In the genomic region with DNA sequence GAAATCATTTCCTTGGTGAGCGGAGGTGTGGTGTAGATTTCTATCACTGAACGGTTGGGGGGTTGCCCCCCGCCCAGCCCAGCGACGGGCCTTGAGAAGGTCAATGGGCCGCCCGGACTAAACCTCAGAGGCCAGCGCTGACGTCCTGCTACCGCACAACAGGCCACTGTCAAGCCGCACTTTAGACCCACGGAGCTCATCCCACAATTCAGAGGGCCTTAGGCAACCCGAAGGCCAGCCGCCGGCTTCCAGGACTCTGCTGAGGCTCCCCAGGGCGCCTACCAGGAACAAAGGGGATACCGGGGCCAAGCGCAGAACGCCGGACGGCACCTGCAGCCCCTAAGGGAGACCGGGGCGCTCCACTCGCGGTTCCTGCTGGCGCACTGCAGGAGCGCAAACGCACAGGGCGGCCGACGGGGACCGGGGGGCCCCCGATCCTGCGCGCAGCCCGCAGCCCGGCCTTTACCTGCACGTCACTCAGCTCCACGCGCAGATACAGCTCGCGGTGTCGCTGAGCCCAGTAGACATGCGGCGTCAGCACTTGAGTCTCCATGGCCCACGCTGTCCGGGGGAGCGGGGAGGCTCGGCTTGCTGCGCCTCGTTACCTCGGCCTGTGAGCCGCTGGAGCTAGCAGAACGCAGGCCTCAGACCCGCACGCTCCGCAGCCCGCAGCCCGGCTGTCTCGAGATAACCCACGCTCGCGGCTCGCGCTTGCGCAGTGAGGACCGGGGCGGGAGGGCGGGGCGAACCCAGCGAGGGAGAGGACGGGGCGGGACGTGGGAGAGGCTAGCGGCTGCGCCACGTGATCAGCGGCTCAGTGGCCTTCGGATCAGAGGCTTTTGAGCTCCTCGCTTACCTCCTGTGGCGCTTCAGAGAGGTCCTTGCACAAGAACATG, we compare ENCODE assay signal across 8 mouse cellular contexts. TPM values are rescaled to one million over a fixed set of nuclear protein-coding genes. Genes with fewer than 3 reads are reported as not detected.
A peak's percentile ranks its signal among the peaks of the same experiment; 100 is the strongest.
DNase-seq lines count a peak whose midpoint lies in the region; ATAC-seq and TF ChIP-seq lines count a peak whose summit lies in the region.

A gene (minus strand): TSS at position 703 of the 896 bp plus-strand sequence.

- peak within 1 kb of the TSS; percentile 99 for H3K9ac ChIP-seq in forebrain, embryonic 14.5 days (ENCODE audit: low read length)
- peak within 1 kb of the TSS; percentile 95 for H3K9ac ChIP-seq in liver, embryonic 15.5 days
- H3K9ac ChIP-seq in neural tube, embryonic 12.5 days: peak within 1 kb of the TSS; percentile 97
- peak within 1 kb of the TSS; percentile 91 for H3K9ac ChIP-seq in stomach, postnatal 0 days (ENCODE audit: low read length)

- no peak for TF ChIP-seq EP300 in stomach, postnatal 0 days (optimal IDR thresholded peaks at IDR 0.05)

- no peaks in the 10 kb centered on the region for H3K27me3 ChIP-seq in forebrain, embryonic 14.5 days (replicated peaks; ENCODE audit: control insufficient read depth, insufficient read depth, low read length)
- no peaks in the 10 kb centered on the region for H3K27me3 ChIP-seq in liver, embryonic 15.5 days
- H3K27me3 ChIP-seq in neural tube, embryonic 12.5 days (replicated peaks): no peaks in the 10 kb centered on the region
- H3K27me3 ChIP-seq in stomach, postnatal 0 days (ENCODE audit: control insufficient read depth, insufficient read depth, low read length): no peaks in the 10 kb centered on the region

- peak within 1 kb of the TSS; percentile 88 for H3K27ac ChIP-seq in forebrain, embryonic 14.5 days (ENCODE audit: low read depth, low read length)
- H3K27ac ChIP-seq in liver, embryonic 15.5 days (replicated peaks): peak within 1 kb of the TSS; percentile 87
- H3K27ac ChIP-seq in neural tube, embryonic 12.5 days: peak within 1 kb of the TSS; percentile 51
- peak within 1 kb of the TSS; percentile 88 for H3K27ac ChIP-seq in stomach, postnatal 0 days (replicated peaks)

- peak within 1 kb of the TSS; percentile 100 for H3K4me3 ChIP-seq in forebrain, embryonic 14.5 days (ENCODE audit: low read depth, low read length)
- peak within 1 kb of the TSS; percentile 96 for H3K4me3 ChIP-seq in liver, embryonic 15.5 days (replicated peaks)
- H3K4me3 ChIP-seq in neural tube, embryonic 12.5 days: peak within 1 kb of the TSS; percentile 95
- H3K4me3 ChIP-seq in stomach, postnatal 0 days (ENCODE audit: low read depth, low read length): peak within 1 kb of the TSS; percentile 96

- peak; percentile 93 for DNase-seq in ES-CJ7 (ENCODE audit: low read depth, low spot score)
- peak; percentile 86 for DNase-seq in cerebellum, adult 11 months
- DNase-seq in forebrain, embryonic 14.5 days (ENCODE audit: low spot score): peak; percentile 96
- DNase-seq in heart, postnatal 10 days: peak; percentile 90 to 91
- DNase-seq in kidney, postnatal 4 days: peak; percentile 92 to 95
- peak; percentile 96 for DNase-seq in stomach, postnatal 0 days (ENCODE audit: low spot score)

- H3K4me2 ChIP-seq in forebrain, embryonic 14.5 days (ENCODE audit: low read length): peak within 1 kb of the TSS; percentile 63
- H3K4me2 ChIP-seq in liver, embryonic 15.5 days: peak within 1 kb of the TSS; percentile 96
- peak within 1 kb of the TSS; percentile 83 for H3K4me2 ChIP-seq in neural tube, embryonic 12.5 days (replicated peaks)
- H3K4me2 ChIP-seq in stomach, postnatal 0 days (replicated peaks; ENCODE audit: low read depth): peak within 1 kb of the TSS; percentile 95

- no peaks in the 10 kb centered on the region for H3K36me3 ChIP-seq in forebrain, embryonic 14.5 days (ENCODE audit: control insufficient read depth, insufficient read depth, low read length)
- no peaks in the 10 kb centered on the region for H3K36me3 ChIP-seq in liver, embryonic 15.5 days (replicated peaks)
- no peaks in the 10 kb centered on the region for H3K36me3 ChIP-seq in neural tube, embryonic 12.5 days
- H3K36me3 ChIP-seq in stomach, postnatal 0 days (ENCODE audit: control insufficient read depth, insufficient read depth, low read length): no peaks in the 10 kb centered on the region

- peaks cover 38% of the 10 kb centered on the region for H3K4me1 ChIP-seq in forebrain, embryonic 14.5 days (ENCODE audit: control insufficient read depth, insufficient read depth, low read length)
- H3K4me1 ChIP-seq in liver, embryonic 15.5 days (replicated peaks): peaks cover 63% of the 10 kb centered on the region
- H3K4me1 ChIP-seq in neural tube, embryonic 12.5 days: peaks cover 39% of the 10 kb centered on the region
- H3K4me1 ChIP-seq in stomach, postnatal 0 days (replicated peaks; ENCODE audit: control insufficient read depth, insufficient read depth): 0 out of 2 replicates have a peak, but pooled peaks cover 5% of the 10 kb centered on the region

- no peaks in the 10 kb centered on the region for H3K9me3 ChIP-seq in forebrain, embryonic 14.5 days (replicated peaks; ENCODE audit: control insufficient read depth, low read length)
- no peaks in the 10 kb centered on the region for H3K9me3 ChIP-seq in liver, embryonic 15.5 days (replicated peaks)
- no peaks in the 10 kb centered on the region for H3K9me3 ChIP-seq in neural tube, embryonic 12.5 days
- no peaks in the 10 kb centered on the region for H3K9me3 ChIP-seq in stomach, postnatal 0 days (ENCODE audit: control insufficient read depth, low read length)

- TF ChIP-seq CTCF in stomach, postnatal 0 days (IDR thresholded peaks at IDR 0.05; ENCODE audit: low read depth): no peak; the same call in 1 of the 2 replicates

- intact Hi-C loops in heart, postnatal 10 days (cut with DNase I): no loop called here

- under 1% methylated on average over 80 of the region's 81 CpGs for WGBS in forebrain, embryonic 14.5 days
- WGBS in liver, embryonic 15.5 days (ENCODE audit: insufficient replicate concordance): under 1% methylated on average over 81 of the region's 81 CpGs
- WGBS in neural tube, embryonic 12.5 days: under 1% methylated on average over 81 of the region's 81 CpGs
- under 1% methylated on average over 81 of the region's 81 CpGs for WGBS in stomach, postnatal 0 days

- ATAC-seq in forebrain, embryonic 14.5 days: peak; percentile 95
- peak; percentile 89 for ATAC-seq in liver, embryonic 15.5 days (ENCODE audit: insufficient read depth)
- peak; percentile 93 for ATAC-seq in neural tube, embryonic 12.5 days (ENCODE audit: low FRiP score, low read depth)
- ATAC-seq in stomach, postnatal 0 days (ENCODE audit: low FRiP score, low TSS enrichment): peak; percentile 88

RNA-seq across cellular contexts. Expression of the gene that starts here (rescaled TPM):
- 67.4 and 86.3 TPM in 2 replicates for polyA plus RNA-seq in forebrain, embryonic 14.5 days (2014; fragmentation: Nextera tagmentation; extraction: Ambion mirVana)
- 10 to 100 TPM; 19.3 to 22.2 TPM for total RNA-seq in heart, postnatal 10 days (2021)
- 51.2 and 56.1 TPM in 2 replicates for polyA plus RNA-seq in liver, embryonic 15.5 days (2015; fragmentation: Nextera tagmentation; extraction: Ambion mirVana)
- 165 and 166 TPM in 2 replicates for polyA plus RNA-seq in neural tube, embryonic 12.5 days (2016; fragmentation: Nextera tagmentation; extraction: Ambion mirVana)
- polyA plus RNA-seq in stomach, postnatal 0 days (2015; fragmentation: Nextera tagmentation; extraction: Ambion mirVana): 108 and 110 TPM in 2 replicates

Comparison
In these comparisons a context has a peak if more than half of its experiments do, and no peak if none do; other contexts are left out.
1. Peak in every context shown above with its lines: DNase-seq, ATAC-seq, H3K4me3 ChIP-seq and H3K27ac ChIP-seq.